Mouse (Mus musculus): ENCODE results near the gene Fdx1.
A peak's percentile ranks its signal among the peaks of the same experiment; 100 is the strongest.

Fdx1 gene

GRCm38 (mm10) chr9:51962975-51963701, at the start of gene Fdx1:
Gene Fdx1, minus strand, starts transcription at chr9:51963556.
- DNase-seq = peak; percentile 92

DNA sequence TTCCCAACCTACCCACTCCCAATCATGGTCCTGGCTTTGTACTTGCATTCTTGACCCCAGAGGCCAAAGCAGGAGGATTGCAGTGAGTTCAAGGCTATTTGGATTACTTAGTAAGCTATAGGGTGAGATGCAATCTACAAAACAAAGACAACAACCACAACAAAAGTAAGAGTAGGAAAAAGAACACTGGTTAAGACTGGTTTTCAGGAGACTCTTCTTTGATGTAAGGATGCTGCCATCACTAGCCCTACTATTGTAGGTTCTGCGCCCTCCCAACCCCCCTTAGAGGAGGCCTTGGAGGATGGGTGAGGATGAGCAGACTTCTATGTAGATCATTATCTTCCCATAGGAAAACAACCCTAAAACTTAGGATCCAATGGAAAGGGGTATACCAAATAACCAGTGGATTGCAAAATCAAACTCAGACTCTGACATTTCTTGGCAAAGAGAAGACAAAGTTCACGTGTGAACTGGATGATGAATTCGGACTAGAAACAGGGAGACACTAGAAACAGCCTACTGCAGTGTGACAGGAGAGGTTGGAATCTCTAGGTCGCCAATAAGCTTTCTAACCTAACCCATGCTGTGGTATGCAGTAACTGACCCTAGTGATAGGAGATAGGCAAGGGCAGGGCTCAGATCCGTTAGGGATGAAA, 49.6 kb upstream of the Fdx1 start:
- DNase-seq = no peak

GRCm38 (mm10) chr9:52012311-52012710, 49.0 kb upstream of the Fdx1 start:
- no peak for DNase-seq

GRCm38 (mm10) chr9:52008511-52008910, 45.2 kb upstream of the Fdx1 start:
- no peak for DNase-seq

DNA sequence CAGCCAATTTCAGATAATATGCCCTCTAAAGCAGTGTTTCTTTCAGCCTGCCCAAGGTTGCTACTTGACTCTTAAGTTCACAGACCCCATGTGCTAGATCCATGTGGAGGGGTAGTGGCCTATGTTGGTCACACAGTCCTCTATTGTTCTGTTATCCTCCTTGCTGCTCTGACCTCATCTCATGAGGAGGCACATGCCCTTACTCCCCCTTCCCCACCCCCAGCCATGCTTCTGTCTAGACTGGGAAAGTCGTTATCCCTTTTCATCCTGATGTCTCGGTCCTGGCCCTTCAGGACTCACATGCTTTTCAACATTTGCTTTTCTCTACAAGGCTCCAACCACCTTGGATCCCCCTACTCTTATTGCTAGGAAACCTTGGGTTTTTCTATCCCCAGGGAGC, 44.0 kb upstream of the Fdx1 start:
- no peak for DNase-seq

GRCm38 (mm10) chr9:52003501-52003900, 40.1 kb upstream of the Fdx1 start:
- no peak for DNase-seq

DNA sequence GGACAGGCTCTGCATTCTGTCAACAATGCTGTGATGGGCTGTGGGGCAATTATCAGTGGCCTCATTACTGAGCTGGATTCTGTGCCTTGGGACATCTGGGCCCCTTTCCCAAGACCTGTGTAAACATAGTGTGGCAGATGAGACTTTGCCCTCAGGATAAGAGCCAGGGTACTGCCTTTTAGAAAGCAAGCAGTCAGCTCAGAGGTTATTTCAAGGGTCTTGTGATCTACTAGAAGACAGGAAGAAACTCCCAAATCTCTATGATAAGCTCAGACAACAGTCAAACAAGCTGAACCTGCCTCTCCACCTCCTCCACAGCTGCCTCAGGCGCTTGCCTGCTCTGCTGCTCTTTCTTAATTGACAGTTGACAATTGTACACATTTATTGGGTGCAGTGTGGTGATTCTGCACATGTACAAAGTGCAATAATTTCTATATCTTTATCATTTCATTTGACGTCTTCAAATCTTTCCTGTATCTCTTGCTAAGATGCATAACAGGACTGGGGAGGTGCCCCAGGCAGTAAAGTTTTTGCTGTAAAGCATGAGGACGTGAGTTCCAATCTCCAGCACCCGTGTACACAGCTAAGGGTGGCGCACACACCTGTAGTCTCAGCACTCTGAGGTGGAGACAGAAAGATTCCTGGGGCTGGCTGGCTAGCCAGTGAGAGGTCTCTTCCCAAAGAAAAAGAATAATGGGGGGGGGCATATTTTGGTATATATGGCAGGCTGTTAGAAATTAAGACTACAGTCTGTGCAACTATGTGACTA, 32.2 kb upstream of the Fdx1 start:
- peak; percentile 27 for DNase-seq

DNA sequence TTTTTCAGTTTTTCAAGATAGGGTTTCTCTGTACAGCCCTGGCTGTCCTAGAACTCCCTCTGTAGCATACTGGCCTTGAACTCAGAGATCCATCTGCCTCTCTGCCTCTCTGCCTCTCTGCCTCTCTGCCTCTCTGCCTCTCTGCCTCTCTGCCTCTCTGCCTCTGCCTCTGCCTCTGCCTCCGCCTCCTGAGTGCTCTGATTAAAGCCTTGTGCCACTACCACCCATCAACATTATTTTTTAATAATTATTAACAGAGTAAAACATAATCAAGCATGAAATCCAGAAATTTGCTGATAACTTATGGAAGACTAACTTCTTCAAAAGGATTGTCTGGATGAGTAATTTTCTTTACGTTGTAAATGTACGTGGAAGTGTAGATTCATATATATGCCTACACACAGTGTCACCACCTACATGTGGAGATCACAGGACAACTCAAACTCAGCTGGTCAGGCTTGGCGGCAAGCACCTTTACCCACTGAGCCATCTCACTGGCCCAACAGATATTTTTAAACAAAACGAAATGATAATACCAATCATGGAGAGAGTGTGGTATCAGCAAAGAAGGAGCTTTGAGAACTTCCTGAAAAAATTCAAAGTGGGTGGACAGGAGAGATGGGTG, 31.4 kb upstream of the Fdx1 start:
- DNase-seq = no peak

GRCm38 (mm10) chr9:51993486-51994275, 30.3 kb upstream of the Fdx1 start:
- peak; percentile 61 for DNase-seq

- no peak for DNase-seq
These were observed 28.0 kb upstream of the Fdx1 start for GRCm38 (mm10) chr9:51991241-51991876.

- DNase-seq = peak; percentile 77
These were observed 27.5 kb upstream of the Fdx1 start for GRCm38 (mm10) chr9:51990828-51991227.

DNA sequence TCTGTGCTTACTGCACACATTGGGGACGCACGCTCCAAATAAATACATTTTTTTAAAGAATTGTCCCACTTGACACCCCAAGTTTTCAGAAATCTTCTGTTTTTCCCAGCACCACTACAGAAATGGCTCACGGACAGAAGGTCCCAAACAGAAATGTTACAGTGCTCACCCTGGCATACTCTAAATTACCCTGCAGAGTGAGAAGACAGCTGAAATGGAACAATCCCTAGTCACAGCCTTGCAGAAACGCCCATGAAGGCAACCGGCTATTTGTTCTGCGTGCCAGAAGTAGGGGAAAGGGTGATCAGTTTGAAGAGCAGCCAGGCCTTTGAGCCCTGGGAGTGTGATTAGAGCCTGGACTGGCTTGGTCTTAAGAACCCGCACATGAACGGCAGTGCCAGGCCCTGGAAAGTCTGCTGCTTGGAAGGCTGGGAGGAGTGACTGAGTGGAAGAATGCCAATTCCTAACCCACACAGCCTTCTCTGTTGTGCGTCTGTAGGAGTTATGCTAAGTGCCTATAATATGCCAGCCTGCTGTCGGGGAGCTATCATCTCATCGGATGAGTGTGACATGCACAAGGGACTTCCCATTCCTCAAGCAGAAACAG, 22.2 kb upstream of the Fdx1 start:
- DNase-seq = peak; percentile 15

- DNase-seq = no peak
These were observed 17.8 kb upstream of the Fdx1 start for GRCm38 (mm10) chr9:51981131-51981530.

DNA sequence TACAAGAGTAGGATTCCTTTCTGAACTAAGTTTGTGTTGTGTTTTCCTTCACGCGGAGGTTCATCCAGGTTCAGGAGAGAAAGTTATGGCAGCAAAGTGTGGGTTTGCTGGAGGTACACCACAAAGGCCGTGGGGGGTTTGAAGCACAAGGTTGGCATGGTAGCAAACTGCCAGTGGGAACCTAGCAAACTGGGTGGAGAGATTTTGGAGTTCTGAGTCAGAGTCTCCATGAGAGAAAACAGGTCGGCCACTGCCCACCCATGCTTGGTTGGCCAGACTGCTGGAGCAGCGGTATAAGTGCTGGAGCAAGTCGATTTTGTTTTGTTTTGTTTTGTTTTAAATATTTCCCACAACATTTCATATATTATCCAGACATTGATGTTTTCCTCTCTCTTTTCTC, 15.9 kb upstream of the Fdx1 start:
- no peak for DNase-seq

- DNase-seq = no peak
These were observed 15.3 kb upstream of the Fdx1 start for GRCm38 (mm10) chr9:51978545-51979259.

DNA sequence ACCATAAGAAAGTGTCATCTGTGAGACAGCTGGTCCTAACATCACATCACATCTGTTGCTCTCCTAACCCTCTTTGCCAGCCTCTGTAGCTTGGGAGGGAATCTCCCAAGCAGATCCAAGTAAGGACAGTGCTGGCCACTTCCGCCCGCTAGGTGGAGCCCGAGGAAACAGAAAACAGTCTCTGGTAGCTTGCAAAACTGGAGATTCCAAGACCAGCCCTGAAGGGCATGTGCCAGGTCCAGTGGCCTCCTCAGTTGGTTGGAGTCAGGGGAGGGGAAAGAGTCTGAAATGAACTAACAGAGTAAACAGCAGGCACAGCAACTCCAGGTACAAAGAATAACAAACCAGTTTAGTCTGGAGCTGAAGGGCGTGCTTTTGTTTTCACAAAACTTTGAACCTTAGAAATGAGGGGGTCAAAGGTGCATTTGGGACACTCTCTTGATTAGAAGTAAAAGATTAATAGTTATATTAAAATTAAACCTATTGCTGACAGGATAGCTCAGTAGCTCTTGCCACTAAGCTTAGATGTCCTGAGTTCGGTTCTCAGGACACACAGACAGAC, 14.2 kb upstream of the Fdx1 start:
- peak; percentile 92 for DNase-seq

DNA sequence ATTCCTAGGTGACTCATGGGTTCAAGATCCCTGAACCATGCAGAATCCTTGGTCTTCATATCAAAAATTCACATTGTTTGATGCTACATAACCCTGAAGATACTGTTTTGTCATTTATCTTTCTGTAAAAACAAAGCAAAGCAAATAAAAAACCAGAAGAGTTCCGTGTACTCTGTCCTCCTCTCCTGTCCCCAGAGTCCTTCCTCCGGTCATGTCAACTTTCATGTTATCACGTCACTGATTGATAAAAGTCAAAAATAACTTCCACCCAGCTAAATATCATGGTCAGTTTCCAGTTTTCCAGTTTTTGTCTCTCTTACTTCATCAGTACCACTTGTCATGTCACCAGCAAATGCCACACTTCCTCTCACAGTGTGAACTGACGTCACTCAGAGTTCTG, 11.5 kb upstream of the Fdx1 start:
- DNase-seq = no peak

GRCm38 (mm10) chr9:51973846-51974245, 10.5 kb upstream of the Fdx1 start:
- no peak for DNase-seq

DNA sequence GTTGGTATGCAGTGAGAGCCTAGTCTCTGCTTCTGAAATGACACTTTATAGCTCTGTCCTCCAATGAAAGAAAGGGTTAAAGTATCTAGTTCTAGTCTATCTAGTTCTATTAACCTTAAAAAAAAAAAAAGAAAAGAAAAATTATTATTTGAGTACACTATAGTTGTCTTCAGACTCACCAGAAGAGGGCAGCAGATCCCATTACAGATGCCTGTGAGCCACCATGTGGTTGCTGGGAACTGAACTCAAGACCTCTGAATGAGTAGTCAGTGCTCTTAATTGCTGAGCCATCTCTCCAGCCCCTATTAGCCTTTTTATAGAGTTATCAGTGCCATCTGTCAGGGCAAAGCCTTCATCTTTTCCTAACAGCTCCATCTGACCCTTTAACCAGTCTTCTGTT, 3.0 kb upstream of the Fdx1 start:
- no peak for DNase-seq

DNA sequence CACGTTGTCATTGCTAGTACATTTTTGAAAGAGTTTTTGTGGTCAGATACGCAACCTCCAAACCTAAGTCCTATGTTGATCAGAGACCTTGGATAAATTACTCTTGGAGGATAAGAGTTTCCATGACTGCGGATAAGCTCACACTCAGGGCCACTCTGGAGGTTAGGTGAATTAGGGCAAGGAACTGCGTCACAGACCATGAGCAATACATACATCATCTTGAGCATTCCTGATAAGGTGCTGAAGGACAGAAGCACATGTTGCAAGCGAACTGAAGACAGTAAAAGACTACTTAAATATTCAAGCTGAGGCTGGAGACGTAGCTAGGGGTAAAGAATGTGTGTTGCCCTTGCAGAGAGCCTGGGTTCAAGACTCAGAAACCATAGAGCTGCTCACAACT, 754 bp upstream of the Fdx1 start:
- no peak for DNase-seq
